Mouse (Mus musculus) limb, embryonic 12.5 days (tissue): ENCODE measurements at regions not wholly inside any gene's neighbourhood (a gene's known extent, or its start where the extent isn't known, plus 50 kb on each side); places are given as distances from the start of the nearest gene placed in this dataset.
A peak's percentile ranks its signal among the peaks of the same experiment; 100 is the strongest.

Source experiments
- ATAC-seq: fragments of 200-750 bp; cut with Nextera tagmentation; 2 replicates; pipeline ENCODE4 v1.8.0; 2017; ENCODE audit warnings: low read depth, moderate TSS enrichment; ENCODE audit not compliant: insufficient number of reproducible peaks, insufficient read depth, low FRiP score, low TSS enrichment
- H3K27ac ChIP-seq: fragments of 300-500 bp; sonication (generic); 2 replicates; pipeline ENCODE4 v1.5.1; 2016; ENCODE audit warnings: mild to moderate bottlenecking, moderate library complexity
- H3K27me3 ChIP-seq: fragments of 300-500 bp; sonication (generic); 2 replicates; pipeline ENCODE4 v1.6.1; 2016; ENCODE audit warnings: mild to moderate bottlenecking, moderate library complexity
- H3K36me3 ChIP-seq: fragments of 300-500 bp; sonication (generic); 2 replicates; pipeline ENCODE4 v1.6.1; 2016; ENCODE audit warnings: mild to moderate bottlenecking, moderate library complexity
- H3K4me1 ChIP-seq: fragments of 300-500 bp; sonication (generic); replicated peaks from 2 replicates; pipeline ENCODE4 v1.6.1; 2016
- H3K4me2 ChIP-seq: fragments of 300-500 bp; sonication (generic); 2 replicates; pipeline ENCODE4 v1.6.1; 2016; ENCODE audit warnings: mild to moderate bottlenecking, moderate library complexity
- H3K4me3 ChIP-seq: fragments of 300-500 bp; sonication (generic); replicated peaks from 2 replicates; pipeline ENCODE4 v1.5.1; 2016; ENCODE audit warnings: mild to moderate bottlenecking
- H3K9ac ChIP-seq: fragments of 300-500 bp; sonication (generic); replicated peaks from 2 replicates; pipeline ENCODE4 v1.6.1; 2016; ENCODE audit warnings: mild to moderate bottlenecking, moderate library complexity
- H3K9me3 ChIP-seq: fragments of 300-500 bp; sonication (generic); 2 replicates; pipeline ENCODE4 v1.6.1; 2016; ENCODE audit warnings: mild to moderate bottlenecking, moderate library complexity
- WGBS: fragments of 180-500 bp; shearing (Covaris S2); methylation state at CpG from one replicate; pipeline ENCODE4 v1.1.7; 2016; 5-methylcytosine and 5-hydroxymethylcytosine counted together

DNA sequence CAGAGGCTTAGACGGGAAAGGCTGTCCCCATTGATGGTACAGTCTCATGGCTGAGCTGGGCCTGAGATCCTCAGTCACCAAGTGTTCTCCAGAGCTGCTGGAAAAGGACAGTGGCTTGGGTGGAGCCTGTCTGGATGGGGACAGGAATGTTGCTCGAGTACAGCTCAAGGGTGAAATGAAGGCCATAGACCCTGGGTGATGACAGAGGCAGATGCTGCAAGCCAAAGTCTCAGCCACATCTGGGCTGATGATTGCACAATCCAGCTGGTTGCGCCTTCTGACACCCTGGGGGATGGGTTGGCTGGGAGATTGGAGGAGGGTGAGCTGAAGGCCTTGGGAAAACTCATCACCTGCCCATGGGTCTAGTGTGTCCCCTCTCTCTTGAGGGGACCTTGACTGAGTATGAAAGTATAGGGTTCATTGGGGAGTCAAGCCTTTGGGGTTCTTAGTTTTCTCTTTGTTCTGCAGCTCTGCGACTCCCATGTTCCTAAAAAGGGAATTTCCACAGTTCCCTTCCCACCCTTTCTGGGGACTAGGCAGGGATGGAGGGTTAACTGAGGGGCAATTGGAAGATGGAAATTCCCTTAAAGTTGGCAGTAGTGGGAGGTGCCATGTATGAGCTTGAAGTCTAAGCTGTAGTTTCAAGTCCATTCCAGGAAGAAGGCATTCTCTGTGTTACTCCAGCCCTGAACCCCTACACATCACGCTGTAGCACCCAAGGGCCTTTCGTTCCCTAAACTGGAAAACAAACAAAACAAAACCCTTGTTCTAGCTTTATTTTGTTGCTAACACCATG is 240.1 kb downstream of the Cyp26b1 start:
- Histone ChIP-seq H3K4me3 (no peak overlapping the region), H3K27me3 (no peaks in the 10 kb centered on the region), H3K4me2 (no peak overlapping the region), H3K36me3 (no peaks in the 10 kb centered on the region), H3K4me1 (peaks cover 14% of the 10 kb centered on the region; the same call in 1 of the 2 replicates), H3K9me3 (no peaks in the 10 kb centered on the region), H3K27ac (no peak overlapping the region), H3K9ac (no peak overlapping the region)
- WGBS, result 88% methylated on average over 6 of the region's 6 CpGs
- ATAC-seq, result no peak

- WGBS, result 62% methylated on average over 12 of the region's 12 CpGs
- Histone ChIP-seq H3K9me3 (no peaks in the 10 kb centered on the region), H3K27ac (no peak overlapping the region), H3K27me3 (no peaks in the 10 kb centered on the region), H3K4me3 (no peak overlapping the region), H3K4me2 (no peak overlapping the region), H3K36me3 (no peaks in the 10 kb centered on the region), H3K4me1 (peaks cover 16% of the 10 kb centered on the region; the same call in 1 of the 2 replicates), H3K9ac (no peak overlapping the region)
- no peak for ATAC-seq
Observed at GRCm38 (mm10) chr6:84344936-84345335, 248.8 kb downstream of the Cyp26b1 start.

- no peak overlapping the region for H3K4me2 ChIP-seq
- H3K27ac ChIP-seq, result no peak overlapping the region
- no peak overlapping the region for H3K9ac ChIP-seq
- H3K4me3 ChIP-seq, result no peak overlapping the region
- ATAC-seq, result no peak
- H3K4me1 ChIP-seq, result peaks cover 5% of the 10 kb centered on the region; the same call in 1 of the 2 replicates
- H3K27me3 ChIP-seq, result no peaks in the 10 kb centered on the region; the same call in 1 of the 2 replicates
- WGBS, result 86% methylated on average over 10 of the region's 10 CpGs
- H3K36me3 ChIP-seq, result no peaks in the 10 kb centered on the region
- 0 out of 2 replicates have a peak, but pooled peaks cover 5% of the 10 kb centered on the region for H3K9me3 ChIP-seq
Observed at GRCm38 (mm10) chr6:84333666-84334179, 260.0 kb downstream of the Cyp26b1 start.

GRCm38 (mm10) chr6:84329106-84329505 is 264.6 kb downstream of the Cyp26b1 start:
- Histone ChIP-seq H3K4me3 (no peak overlapping the region), H3K27me3 (no peaks in the 10 kb centered on the region; the same call in 1 of the 2 replicates), H3K36me3 (no peaks in the 10 kb centered on the region), H3K27ac (0 out of 2 replicates have a peak overlapping the region, but pooled peaks have one; percentile 18), H3K9me3 (0 out of 2 replicates have a peak, but pooled peaks cover 5% of the 10 kb centered on the region), H3K9ac (no peak overlapping the region), H3K4me2 (no peak overlapping the region), H3K4me1 (peaks cover 5% of the 10 kb centered on the region; the same call in 1 of the 2 replicates)
- WGBS, result 50% methylated on average over 7 of the region's 7 CpGs
- no peak for ATAC-seq

DNA sequence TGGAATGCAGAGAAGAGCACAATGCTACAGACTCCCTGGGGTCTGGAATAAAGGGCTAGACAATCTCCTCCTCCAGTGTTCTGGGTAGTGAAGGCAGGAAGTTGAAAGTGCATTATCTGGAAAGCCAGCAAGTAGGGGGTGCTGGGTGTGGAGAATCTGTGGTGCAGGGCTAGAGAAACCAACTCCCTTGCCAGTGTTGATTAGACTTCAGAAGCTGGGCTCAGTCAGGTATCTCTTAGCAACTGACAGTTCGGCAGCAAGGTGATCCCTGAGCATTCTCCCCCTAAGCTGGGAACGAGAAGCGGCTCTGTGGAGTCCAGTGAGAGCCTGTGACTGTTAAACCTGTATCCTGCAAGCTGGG is 265.7 kb downstream of the Cyp26b1 start:
- Histone ChIP-seq H3K9me3 (0 out of 2 replicates have a peak, but pooled peaks cover 5% of the 10 kb centered on the region), H3K4me1 (peaks cover 5% of the 10 kb centered on the region; the same call in 1 of the 2 replicates), H3K27ac (no peak overlapping the region), H3K4me2 (no peak overlapping the region), H3K9ac (no peak overlapping the region), H3K4me3 (no peak overlapping the region), H3K27me3 (no peaks in the 10 kb centered on the region; the same call in 1 of the 2 replicates), H3K36me3 (no peaks in the 10 kb centered on the region)
- WGBS, result 63% methylated on average over 3 of the region's 3 CpGs
- no peak for ATAC-seq

DNA sequence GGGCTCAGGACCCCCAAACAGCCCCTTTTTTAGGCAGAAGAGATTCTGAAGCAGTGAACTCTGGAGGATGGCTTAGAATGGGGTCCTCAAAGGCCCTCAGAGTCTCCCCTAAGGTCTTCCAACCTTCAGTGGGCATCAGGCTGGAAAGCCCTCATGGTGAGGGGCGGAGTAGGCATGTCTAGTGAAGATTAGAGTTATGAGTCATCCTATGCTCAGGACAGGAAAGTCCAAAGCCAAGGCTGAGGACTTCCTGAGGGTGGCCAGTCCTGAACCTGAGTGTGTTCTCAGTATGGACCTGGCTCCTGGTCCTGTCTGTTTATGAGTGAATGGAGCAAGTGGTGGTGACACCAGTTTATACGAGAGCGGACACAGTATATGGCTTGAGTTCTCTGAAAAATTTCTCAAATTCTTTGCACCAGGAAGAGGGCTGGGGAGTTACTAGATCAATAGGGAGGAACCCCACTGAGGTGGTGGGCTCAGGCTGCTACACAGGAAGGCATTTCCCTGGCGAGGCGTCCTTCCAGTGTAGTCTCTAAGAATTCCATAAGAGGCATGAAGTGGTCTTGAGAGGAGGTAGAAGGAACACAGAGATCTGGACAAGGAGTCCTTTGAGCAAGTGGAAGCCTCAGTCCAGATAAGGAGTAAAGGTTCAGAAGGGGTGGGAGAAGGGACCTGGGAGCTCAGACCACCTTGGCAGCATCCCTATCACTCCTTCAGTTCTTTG is 266.2 kb downstream of the Cyp26b1 start:
- Histone ChIP-seq H3K4me3 (no peak overlapping the region), H3K4me1 (peaks cover 5% of the 10 kb centered on the region; the same call in 1 of the 2 replicates), H3K9ac (no peak overlapping the region), H3K27ac (no peak overlapping the region), H3K9me3 (no peaks in the 10 kb centered on the region), H3K27me3 (no peaks in the 10 kb centered on the region; the same call in 1 of the 2 replicates), H3K4me2 (no peak overlapping the region), H3K36me3 (no peaks in the 10 kb centered on the region)
- 81% methylated on average over 5 of the region's 5 CpGs for WGBS
- ATAC-seq, result no peak

DNA sequence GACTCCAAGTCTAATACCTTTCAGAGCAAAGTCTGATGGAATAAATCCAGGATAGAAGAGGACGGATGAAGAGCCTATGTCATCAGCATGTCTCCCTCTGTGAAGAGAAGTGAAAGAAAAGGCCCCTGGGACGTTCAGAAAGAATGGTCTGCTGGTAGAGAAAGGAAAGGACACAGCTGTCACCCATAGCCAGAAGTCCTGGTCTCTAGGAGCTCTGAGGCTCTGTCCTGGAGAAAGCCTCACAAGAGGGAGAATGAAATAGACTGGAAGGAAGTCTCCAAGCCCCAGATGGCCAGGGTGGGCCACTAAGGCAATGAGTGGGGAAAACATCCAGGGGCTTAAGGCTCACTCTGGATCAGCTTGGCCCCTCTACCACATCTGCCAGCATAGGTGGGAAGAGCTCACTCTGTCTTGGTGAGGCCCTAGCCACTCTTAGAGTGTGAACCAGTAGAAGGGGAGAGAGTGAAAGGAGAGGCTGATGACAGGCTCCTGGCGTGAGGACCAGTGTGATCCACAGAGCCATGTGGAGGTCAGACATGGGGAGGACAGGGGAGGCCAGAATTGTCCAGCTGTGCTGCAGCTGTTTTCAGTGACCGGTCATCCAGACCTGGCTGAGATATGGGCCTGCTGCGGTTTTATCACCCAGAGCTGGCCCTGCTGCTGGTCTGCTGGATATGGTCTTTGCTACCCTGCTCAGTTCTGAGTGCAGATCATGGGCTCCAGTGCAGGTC is 268.2 kb downstream of the Cyp26b1 start:
- no peak for ATAC-seq
- peaks cover 6% of the 10 kb centered on the region; the same call in 1 of the 2 replicates for H3K4me1 ChIP-seq
- no peak overlapping the region for H3K27ac ChIP-seq
- H3K27me3 ChIP-seq, result no peaks in the 10 kb centered on the region; the same call in 1 of the 2 replicates
- H3K4me3 ChIP-seq, result no peak overlapping the region
- no peaks in the 10 kb centered on the region for H3K9me3 ChIP-seq
- no peak overlapping the region for H3K4me2 ChIP-seq
- H3K36me3 ChIP-seq, result no peaks in the 10 kb centered on the region
- WGBS, result 68% methylated on average over 5 of the region's 5 CpGs
- H3K9ac ChIP-seq, result no peak overlapping the region

- Histone ChIP-seq H3K9me3 (no peaks in the 10 kb centered on the region), H3K4me1 (peaks cover 13% of the 10 kb centered on the region), H3K36me3 (no peaks in the 10 kb centered on the region), H3K4me3 (no peak overlapping the region), H3K4me2 (no peak overlapping the region), H3K9ac (no peak overlapping the region), H3K27me3 (no peaks in the 10 kb centered on the region; the same call in 1 of the 2 replicates), H3K27ac (no peak overlapping the region)
- WGBS, result 93% methylated on average over 4 of the region's 4 CpGs
- ATAC-seq, result no peak
Observed at GRCm38 (mm10) chr6:84324185-84324584, 269.5 kb downstream of the Cyp26b1 start.

GRCm38 (mm10) chr6:84322528-84322927 is 271.2 kb downstream of the Cyp26b1 start:
- Histone ChIP-seq H3K9ac (no peak overlapping the region), H3K4me3 (no peak overlapping the region), H3K27me3 (no peaks in the 10 kb centered on the region; the same call in 1 of the 2 replicates), H3K27ac (no peak overlapping the region), H3K4me1 (peaks cover 25% of the 10 kb centered on the region), H3K9me3 (no peaks in the 10 kb centered on the region), H3K4me2 (no peak overlapping the region), H3K36me3 (no peaks in the 10 kb centered on the region)
- ATAC-seq, result no peak
- 88% methylated on average over 4 of the region's 4 CpGs for WGBS

DNA sequence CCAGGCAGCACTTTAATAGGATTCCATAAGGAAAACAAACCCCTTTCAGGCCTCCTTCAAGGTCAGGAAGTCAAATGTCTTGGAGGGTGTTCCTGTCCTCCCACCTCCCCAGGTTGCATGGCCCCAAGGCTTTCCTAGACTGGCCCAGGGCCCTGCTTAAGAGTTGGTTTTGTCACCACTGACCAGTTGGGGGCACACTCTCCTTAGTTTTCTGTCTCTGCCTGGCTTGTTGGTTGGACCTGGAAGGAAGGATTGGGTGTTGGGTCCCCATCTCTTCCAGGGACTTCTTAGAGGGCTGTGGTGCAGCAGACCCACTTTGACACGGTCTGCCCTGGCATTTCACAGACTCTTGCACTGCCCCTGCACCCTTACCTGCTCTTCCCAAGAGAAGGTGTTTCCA is 273.1 kb downstream of the Cyp26b1 start:
- no peaks in the 10 kb centered on the region for H3K36me3 ChIP-seq
- no peak overlapping the region for H3K27ac ChIP-seq
- 68% methylated on average over 1 of the region's 1 CpGs for WGBS
- no peak overlapping the region for H3K4me3 ChIP-seq
- no peaks in the 10 kb centered on the region; the same call in 1 of the 2 replicates for H3K27me3 ChIP-seq
- H3K4me2 ChIP-seq, result no peak overlapping the region
- no peak overlapping the region for H3K9ac ChIP-seq
- ATAC-seq, result no peak
- no peaks in the 10 kb centered on the region for H3K9me3 ChIP-seq
- peaks cover 25% of the 10 kb centered on the region for H3K4me1 ChIP-seq
